Mouse (Mus musculus) cerebellum, adult 2 months (tissue): ENCODE measurements around the gene Wwtr1.

Experiments
- CTCF ChIP-seq: fragments of 200-500 bp; IDR thresholded peaks from 2 replicates; pipeline ENCODE4 v1.5.1; 2011; ENCODE audit warnings: low read depth, mild to moderate bottlenecking, control low read depth, low read length, moderate library complexity, borderline replicate concordance; ENCODE audit not compliant: insufficient read depth
- POLR2A ChIP-seq: fragments of 200-500 bp; IDR thresholded peaks from 2 replicates; pipeline ENCODE4 v1.6.1; 2011; ENCODE audit warnings: low read length, control low read depth, borderline replicate concordance; ENCODE audit not compliant: insufficient read depth

- TF ChIP-seq CTCF (no peak), POLR2A (no peak)
Observed at GRCm38 (mm10) chr3:57557408-57557807, 18.3 kb downstream of the Wwtr1 start.
